ENCODE assay signal across 9 mouse cellular contexts in genomic region chr5:105975275-105976011, GRCm38 (mm10).
DNase-seq lines count a peak whose midpoint lies in the region; ATAC-seq and TF ChIP-seq lines count a peak whose summit lies in the region.
"Had no signal": no experiment of that assay in that cellular context is flagged by ENCODE, and none has a peak within 500 bp of the region (broad histone marks: within the 10 kb centered on the region; RNA-seq: fewer than 3 reads in every experiment).

No protein-coding gene starts in this region.

- H3K27me3 ChIP-seq in forebrain, embryonic 11.5 days (ENCODE audit: control insufficient read depth, insufficient read depth, low read length) = no peaks in the 10 kb centered on the region
- no peaks in the 10 kb centered on the region for H3K27me3 ChIP-seq in hindbrain, embryonic 15.5 days
- no peaks in the 10 kb centered on the region for H3K27me3 ChIP-seq in liver, postnatal 0 days (ENCODE audit: insufficient read depth, low read length)
- H3K27me3 ChIP-seq in small intestine, adult 2 months (ENCODE audit: control insufficient read depth, insufficient read depth, low read length) = no peaks in the 10 kb centered on the region; the same call in 1 of the 2 replicates

- ATAC-seq in forebrain, embryonic 11.5 days (replicated peaks; ENCODE audit: low FRiP score) = peak; percentile 53
- ATAC-seq in hindbrain, embryonic 15.5 days (ENCODE audit: low FRiP score, low read depth) = no peak
- ATAC-seq in liver, postnatal 0 days = peak; percentile 21; the same call in 1 of the 2 replicates

- WGBS in forebrain, embryonic 11.5 days = 17% methylated on average over 21 of the region's 21 CpGs
- WGBS in hindbrain, embryonic 15.5 days = 45% methylated on average over 21 of the region's 21 CpGs
- 33% methylated on average over 21 of the region's 21 CpGs for WGBS in liver, postnatal 0 days (ENCODE audit: insufficient replicate concordance)
- WGBS in small intestine, adult 2 months = 58% methylated on average over 21 of the region's 21 CpGs

- no peak for TF ChIP-seq POLR2A in small intestine, adult 2 months (IDR thresholded peaks at IDR 0.05; ENCODE audit: low read depth, low read length)

- TF ChIP-seq EP300 in liver, postnatal 0 days (IDR thresholded peaks at IDR 0.05; ENCODE audit: low read depth) = no peak

- in situ Hi-C loops in ES-E14 (cut with MboI; ENCODE audit: low sequenced_read_pairs in 2 of 2, unreplicated experiment in 2 of 2) = no loop called here

- no peaks in the 10 kb centered on the region for H3K9me3 ChIP-seq in ES-E14 (ENCODE audit: control insufficient read depth, insufficient read depth, low read depth, low read length)
- no peaks in the 10 kb centered on the region for H3K9me3 ChIP-seq in forebrain, embryonic 11.5 days (ENCODE audit: control insufficient read depth, low read length)
- no peaks in the 10 kb centered on the region for H3K9me3 ChIP-seq in hindbrain, embryonic 15.5 days
- H3K9me3 ChIP-seq in liver, postnatal 0 days (ENCODE audit: low read length) = no peaks in the 10 kb centered on the region

- no peak for DNase-seq in ES-E14 (ENCODE audit: low read depth, low spot score)
- peak; percentile 64 for DNase-seq in forebrain, embryonic 11.5 days (ENCODE audit: low spot score)
- DNase-seq in liver, postnatal 0 days = peak; percentile 16
- DNase-seq in thymus, postnatal 10 days (ENCODE audit: low spot score in 2 of 2) = no peak
- no peak for DNase-seq in natural killer cell, adult 2 months (ENCODE audit: low spot score in 2 of 2)
- no peak for DNase-seq in frontal cortex, adult 2 months (ENCODE audit: extremely low spot score in 1 of 2, low spot score in 1 of 2)

- no peaks in the 10 kb centered on the region for H3K4me1 ChIP-seq in ES-E14 (ENCODE audit: control insufficient read depth in 2 of 2, insufficient read depth in 2 of 2, low read length in 2 of 2, poor library complexity in 1 of 2)
- H3K4me1 ChIP-seq in forebrain, embryonic 11.5 days (replicated peaks; ENCODE audit: control insufficient read depth, insufficient read depth, low read length) = 0 out of 2 replicates have a peak, but pooled peaks cover 2% of the 10 kb centered on the region
- H3K4me1 ChIP-seq in hindbrain, embryonic 15.5 days (replicated peaks) = 0 out of 2 replicates have a peak, but pooled peaks cover 4% of the 10 kb centered on the region
- no peaks in the 10 kb centered on the region for H3K4me1 ChIP-seq in liver, postnatal 0 days (ENCODE audit: insufficient read depth)
- no peaks in the 10 kb centered on the region for H3K4me1 ChIP-seq in small intestine, adult 2 months (ENCODE audit: control insufficient read depth, insufficient read depth, insufficient read length, low read length)

- peak overlapping the region; percentile 39 for H3K4me2 ChIP-seq in forebrain, embryonic 11.5 days (ENCODE audit: low read depth, low read length, severe bottlenecking)
- H3K4me2 ChIP-seq in hindbrain, embryonic 15.5 days = peak overlapping the region; percentile 44
- peak overlapping the region; percentile 29; the same call in 1 of the 2 replicates for H3K4me2 ChIP-seq in liver, postnatal 0 days (ENCODE audit: low read depth, low read length)

- no peak for TF ChIP-seq CTCF in liver, postnatal 0 days (IDR thresholded peaks at IDR 0.05; ENCODE audit: low read depth)
- no peak for TF ChIP-seq CTCF in small intestine, adult 2 months (IDR thresholded peaks at IDR 0.05; ENCODE audit: extremely low read depth, insufficient read length, insufficient replicate concordance, low read depth, low read length)

- no peak overlapping the region for H3K4me3 ChIP-seq in ES-E14 (ENCODE audit: insufficient read depth in 1 of 2, low read depth in 1 of 2, low read length in 2 of 2, poor library complexity in 1 of 2, severe bottlenecking in 1 of 2)
- H3K4me3 ChIP-seq in forebrain, embryonic 11.5 days (ENCODE audit: low read depth, low read length) = peak overlapping the region; percentile 11
- H3K4me3 ChIP-seq in hindbrain, embryonic 15.5 days = peak overlapping the region; percentile 7; the same call in 1 of the 2 replicates
- no peak overlapping the region for H3K4me3 ChIP-seq in liver, postnatal 0 days (ENCODE audit: low read depth, low read length)
- H3K4me3 ChIP-seq in small intestine, adult 2 months (ENCODE audit: low read depth, low read length) = peak overlapping the region; percentile 24; the same call in 1 of the 2 replicates

- no peaks in the 10 kb centered on the region for H3K36me3 ChIP-seq in ES-E14 (ENCODE audit: control insufficient read depth, insufficient read depth, low read length, poor library complexity, severe bottlenecking)
- H3K36me3 ChIP-seq in forebrain, embryonic 11.5 days (ENCODE audit: control insufficient read depth, insufficient read depth, low read length) = no peaks in the 10 kb centered on the region
- no peaks in the 10 kb centered on the region for H3K36me3 ChIP-seq in hindbrain, embryonic 15.5 days
- H3K36me3 ChIP-seq in liver, postnatal 0 days (replicated peaks; ENCODE audit: insufficient read depth, low read length) = no peaks in the 10 kb centered on the region
- H3K36me3 ChIP-seq in small intestine, adult 2 months (ENCODE audit: control insufficient read depth, insufficient read depth, low read length) = no peaks in the 10 kb centered on the region

- H3K27ac ChIP-seq in ES-E14 (ENCODE audit: insufficient read depth, low read depth, low read length, poor library complexity, severe bottlenecking) = no peak overlapping the region
- no peak overlapping the region for H3K27ac ChIP-seq in forebrain, embryonic 11.5 days (ENCODE audit: low read depth, low read length)
- H3K27ac ChIP-seq in hindbrain, embryonic 15.5 days (replicated peaks) = no peak overlapping the region
- H3K27ac ChIP-seq in liver, postnatal 0 days (ENCODE audit: low read depth) = no peak overlapping the region
- H3K27ac ChIP-seq in small intestine, adult 2 months (ENCODE audit: insufficient read depth, low read depth, low read length) = no peak overlapping the region
- H3K27ac ChIP-seq: liver, embryonic 14.5 days had no signal

- H3K9ac ChIP-seq in ES-E14 (ENCODE audit: insufficient read depth, low read depth, low read length, poor library complexity, severe bottlenecking) = no peak overlapping the region
- peak overlapping the region; percentile 12; the same call in 1 of the 2 replicates for H3K9ac ChIP-seq in forebrain, embryonic 11.5 days (ENCODE audit: low read length)
- no peak overlapping the region for H3K9ac ChIP-seq in hindbrain, embryonic 15.5 days
- H3K9ac ChIP-seq in liver, postnatal 0 days (replicated peaks) = no peak overlapping the region
- H3K9ac ChIP-seq: liver, embryonic 14.5 days had no signal

TF ChIP-seq in ES-E14, 5 proteins besides CTCF, POLR2A, EP300 and RAD21:
- TF ChIP-seq CHD2 (IDR thresholded peaks at IDR 0.05; ENCODE audit: low read depth, low read length) (no peak), ZNF384 (IDR thresholded peaks at IDR 0.05; ENCODE audit: low read depth, low read length) (peak; percentile 85)

Comparison
In these comparisons a context has a peak if more than half of its experiments do, and no peak if none do; other contexts are left out.
1. DNase-seq: peak in forebrain, embryonic 11.5 days (single experiment) and liver, postnatal 0 days (single experiment); none in ES-E14 (single experiment), thymus, postnatal 10 days (0 of 2), natural killer cell, adult 2 months (0 of 2) and frontal cortex, adult 2 months (0 of 2).
2. H3K4me3 ChIP-seq: peak in forebrain, embryonic 11.5 days (single experiment), hindbrain, embryonic 15.5 days (single experiment) and small intestine, adult 2 months (single experiment); none in ES-E14 (0 of 2) and liver, postnatal 0 days (single experiment).
3. Peak in every context shown above with its lines, with median percentiles within 50 percentile points of each other: H3K4me2 ChIP-seq.